Mouse (Mus musculus): ENCODE measurements around the gene Mybpc2.

GRCm38 (mm10) chr7:44547041-44547440 lies 22.6 kb upstream of the Mybpc2 start:
- TF ChIP-seq CTCF (IDR thresholded peaks at IDR 0.05; ENCODE audit: low read depth, low read length), result no peak
- TF ChIP-seq GATA1 (IDR thresholded peaks at IDR 0.05; ENCODE audit: borderline replicate concordance, low read length), result no peak
- no peak for TF ChIP-seq POLR2AphosphoS5 (IDR thresholded peaks at IDR 0.05; ENCODE audit: insufficient replicate concordance, low read depth, low read length)
- TF ChIP-seq TAL1 (conservative IDR thresholded peaks at IDR 0.05; ENCODE audit: low read depth, low read length), result no peak

Data from G1E (cell line).